Mouse (Mus musculus) gastrocnemius, postnatal 4 days (tissue): ENCODE data around the gene Vipr2. TPM values are rescaled to one million over a fixed set of nuclear protein-coding genes. Genes with fewer than 3 reads are reported as not detected.
A peak's percentile ranks its signal among the peaks of the same experiment; 100 is the strongest.

Source experiments
- DNase-seq, 2 experiments: peaks; one replicate each; pipeline ENCODE4 v3.0.0; 2021 to 2022; ENCODE audit warnings: low spot score in 2 of 2, mixed read lengths in 2 of 2
- long read RNA-seq, 2 experiments: library from polyadenylated mRNA; stranded (forward); transcript quantifications; one replicate each; pipeline ENCODE4 v2.0.0; 2021
- total RNA-seq, 2 experiments: library from RNA; stranded (reverse); gene quantifications; 2 replicates each; pipeline ENCODE4 v1.2.3; 2021

Vipr2 gene
- total RNA-seq = 1 to 10 TPM; 6.6 to 7.0 TPM
- long read RNA-seq, experiment 1, partial matches to known transcripts = 6 of 11 reads
- long read RNA-seq, experiment 1, other reads (novel, unspliced or antisense) = 3 of 11 reads
- long read RNA-seq, experiment 2, partial matches to known transcripts = 2 of 9 reads
- long read RNA-seq, experiment 2, other reads (novel, unspliced or antisense) = 3 of 9 reads

GRCm38 (mm10) chr12:116077074-116077854 is at the start of gene Vipr2:
TSS of gene Vipr2 (plus strand) at chr12:116077726.
- DNase-seq = peak; percentile 59 to 81

GRCm38 (mm10) chr12:116028095-116028494 is 49.4 kb upstream of the Vipr2 start:
- DNase-seq = no peak

- no peak for DNase-seq
Observed at GRCm38 (mm10) chr12:116035346-116035745, 42.2 kb upstream of the Vipr2 start.

- no peak for DNase-seq
Observed at GRCm38 (mm10) chr12:116044785-116045184, 32.7 kb upstream of the Vipr2 start.

GRCm38 (mm10) chr12:116047440-116048377 is 29.8 kb upstream of the Vipr2 start, which contains the start of gene Zfp386:
TSS of gene Zfp386 (plus strand) at chr12:116047724.
- peak; percentile 94 to 99 for DNase-seq

GRCm38 (mm10) chr12:116048766-116049165 is 28.8 kb upstream of the Vipr2 start:
- no peak for DNase-seq

- DNase-seq = no peak
Observed at GRCm38 (mm10) chr12:116049236-116049635, 28.3 kb upstream of the Vipr2 start.

- no peak for DNase-seq
Observed at GRCm38 (mm10) chr12:116049701-116050100, 27.8 kb upstream of the Vipr2 start.

GRCm38 (mm10) chr12:116054342-116054741 is 23.2 kb upstream of the Vipr2 start:
- DNase-seq = no peak

GRCm38 (mm10) chr12:116056112-116056511 is 21.4 kb upstream of the Vipr2 start:
- no peak for DNase-seq

GRCm38 (mm10) chr12:116061561-116062193 is 15.8 kb upstream of the Vipr2 start:
- no peak for DNase-seq

GRCm38 (mm10) chr12:116062194-116062583 is 15.3 kb upstream of the Vipr2 start:
- no peak for DNase-seq

- DNase-seq = no peak
Observed at GRCm38 (mm10) chr12:116063020-116063419, 14.5 kb upstream of the Vipr2 start.

GRCm38 (mm10) chr12:116071023-116071422 is 6.5 kb upstream of the Vipr2 start:
- peak in 1 of 2 experiments; percentile 45 for DNase-seq

- peak in 1 of 2 experiments; percentile 22 for DNase-seq
Observed at GRCm38 (mm10) chr12:116077855-116078366, 385 bp downstream of the Vipr2 start.

- no peak for DNase-seq
Observed at GRCm38 (mm10) chr12:116083125-116083524, 5.6 kb downstream of the Vipr2 start.

GRCm38 (mm10) chr12:116084294-116084693 is 6.8 kb downstream of the Vipr2 start:
- no peak for DNase-seq

GRCm38 (mm10) chr12:116086951-116087600 is 9.6 kb downstream of the Vipr2 start:
- DNase-seq = no peak

GRCm38 (mm10) chr12:116089836-116090235 is 12.3 kb downstream of the Vipr2 start:
- DNase-seq = no peak
